Mouse (Mus musculus) hindbrain, embryonic 11.5 days (tissue): ENCODE results near the gene Pigx. TPM values are rescaled to one million over a fixed set of nuclear protein-coding genes. Genes with fewer than 3 reads are reported as not detected.
A peak's percentile ranks its signal among the peaks of the same experiment; 100 is the strongest.
"Not testable (repeated sequence)": the region's sequence is repeated elsewhere in the genome, so short reads cannot be mapped to it uniquely, and the experiment has no call there.

ENCODE experiments used
- ATAC-seq: fragments of 200-750 bp; cut with Nextera tagmentation; 2 replicates; pipeline ENCODE4 v1.8.0; 2017; ENCODE audit warnings: mild to moderate bottlenecking, moderate TSS enrichment, moderate library complexity; ENCODE audit not compliant: low FRiP score
- DNase-seq: peaks from one replicate; pipeline ENCODE4 v3.0.0-alpha.2; 2015; ENCODE audit warnings: low spot score
- H3K27ac ChIP-seq: fragments of 300-500 bp; sonication (generic); 2 replicates; pipeline ENCODE4 v1.5.1; 2014; ENCODE audit warnings: mild to moderate bottlenecking, low read depth, low read length
- H3K27me3 ChIP-seq: fragments of 300-500 bp; sonication (generic); 2 replicates; pipeline ENCODE4 v1.6.1; 2014; ENCODE audit warnings: mild to moderate bottlenecking, low read length, moderate library complexity, mixed read lengths; ENCODE audit not compliant: control insufficient read depth, insufficient read depth
- H3K36me3 ChIP-seq: fragments of 300-500 bp; sonication (generic); 2 replicates; pipeline ENCODE4 v1.6.1; 2014; ENCODE audit warnings: mild to moderate bottlenecking, low read length, moderate library complexity, mixed read lengths; ENCODE audit not compliant: control insufficient read depth, insufficient read depth
- H3K4me1 ChIP-seq: fragments of 300-500 bp; sonication (generic); replicated peaks from 2 replicates; pipeline ENCODE4 v1.6.1; 2014; ENCODE audit warnings: low read length, mixed read lengths; ENCODE audit not compliant: control insufficient read depth, insufficient read depth
- H3K4me2 ChIP-seq: fragments of 300-500 bp; sonication (generic); replicated peaks from 2 replicates; pipeline ENCODE4 v1.6.1; 2014; ENCODE audit warnings: mild to moderate bottlenecking, low read depth, low read length
- H3K4me3 ChIP-seq: fragments of 300-500 bp; sonication (generic); 2 replicates; pipeline ENCODE4 v1.5.1; 2014; ENCODE audit warnings: low read depth, low read length
- H3K9ac ChIP-seq: fragments of 300-500 bp; sonication (generic); 2 replicates; pipeline ENCODE4 v1.6.1; 2014; ENCODE audit warnings: low read depth, low read length
- H3K9me3 ChIP-seq: fragments of 300-500 bp; sonication (generic); 2 replicates; pipeline ENCODE4 v1.6.1; 2016; ENCODE audit warnings: low read length; ENCODE audit not compliant: control insufficient read depth
- WGBS: fragments of 180-500 bp; shearing (Covaris S2); extraction: QIAGEN DNeasy Blood & Tissue Kit; methylation state at CpG from one replicate; pipeline ENCODE4 v1.1.7; 2014; 5-methylcytosine and 5-hydroxymethylcytosine counted together
- polyA plus RNA-seq: library from polyadenylated mRNA; unstranded; fragments of >200 nt; fragmentation: Nextera tagmentation; extraction: Ambion mirVana; gene quantifications from 2 replicates; pipeline ENCODE4 v1.2.1, GENCODE M21; 2014

The Pigx gene
- polyA plus RNA-seq, 1 experiment from 2014 or later = 150 TPM

DNA sequence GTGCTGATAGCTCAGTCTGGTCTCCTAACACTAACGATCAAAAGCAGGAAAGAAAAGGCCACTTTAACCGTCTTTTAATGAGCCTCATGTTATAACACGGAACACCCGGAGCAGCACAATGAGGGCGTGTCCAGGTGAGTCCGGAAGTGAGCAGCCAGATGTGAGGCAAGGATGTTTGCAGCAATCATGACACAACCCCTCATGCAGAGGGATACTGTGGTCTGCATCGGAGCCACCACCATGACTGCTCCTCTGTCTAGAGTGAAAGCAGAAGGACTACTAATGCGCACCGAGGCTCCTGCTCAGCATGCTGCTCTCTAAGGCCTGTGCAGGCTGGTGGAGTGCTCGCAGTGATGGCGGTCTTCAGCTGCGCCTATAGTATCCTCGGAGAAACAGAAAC is 2.8 kb upstream of the Pigx start:
- DNase-seq (no peak), ATAC-seq (no peak)
- H3K4me3 ChIP-seq = no peak overlapping the region
- H3K4me2 ChIP-seq = no peak overlapping the region
- 92% methylated on average over 13 of the region's 13 CpGs for WGBS
- H3K9ac ChIP-seq = no peak overlapping the region
- H3K27me3 ChIP-seq = no peaks in the 10 kb centered on the region
- H3K9me3 ChIP-seq = no peaks in the 10 kb centered on the region
- H3K27ac ChIP-seq = no peak overlapping the region
- H3K36me3 ChIP-seq = no peaks in the 10 kb centered on the region
- no peaks in the 10 kb centered on the region for H3K4me1 ChIP-seq

DNA sequence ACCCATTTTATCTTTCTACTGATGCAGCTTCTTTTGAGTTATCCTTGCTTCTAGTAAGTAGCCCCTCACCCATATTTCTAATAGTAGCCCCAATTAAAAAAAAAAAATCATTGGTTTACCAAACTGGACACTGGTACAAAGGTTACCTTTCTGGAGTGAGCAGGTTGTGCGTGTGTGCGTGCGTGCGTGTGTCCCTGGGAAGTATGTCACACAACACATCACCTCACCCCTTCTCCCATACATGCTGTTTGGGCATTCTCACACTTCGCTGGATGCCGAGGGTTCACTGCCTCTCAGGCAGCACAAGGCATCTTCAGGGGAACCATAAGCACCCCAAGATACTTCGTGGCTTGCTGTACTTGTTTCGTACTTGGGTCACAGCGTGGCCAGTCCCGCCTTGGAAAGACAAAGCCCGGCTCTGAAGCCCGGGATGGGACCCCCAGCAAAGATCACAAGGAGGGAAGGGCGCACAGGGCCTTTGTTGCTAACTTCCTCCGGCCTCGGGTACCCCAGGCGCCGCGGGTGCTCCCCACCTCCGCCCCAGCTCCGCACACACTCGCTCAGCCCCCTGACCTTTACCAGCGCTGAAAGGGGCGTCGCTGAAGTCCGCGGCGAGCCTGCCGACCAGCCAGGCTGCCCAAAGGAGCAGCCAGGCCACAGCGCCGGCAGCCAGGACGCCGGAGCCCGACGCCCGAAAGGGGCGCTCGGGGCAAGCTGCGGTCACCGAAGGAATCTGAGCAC is 473 bp downstream of the Pigx start:
- 0% methylated on average over 39 of the region's 39 CpGs for WGBS
- Histone ChIP-seq H3K9me3 (no peaks in the 10 kb centered on the region), H3K36me3 (peaks cover 6% of the 10 kb centered on the region; the same call in 1 of the 2 replicates), H3K27me3 (no peaks in the 10 kb centered on the region), H3K4me2 (peak overlapping the region; percentile 71), H3K27ac (peak overlapping the region; percentile 63), H3K4me1 (no peaks in the 10 kb centered on the region), H3K4me3 (peak overlapping the region; percentile 97), H3K9ac (peak overlapping the region; percentile 94)
- peak; percentile 89 for ATAC-seq
- no peak for DNase-seq

DNA sequence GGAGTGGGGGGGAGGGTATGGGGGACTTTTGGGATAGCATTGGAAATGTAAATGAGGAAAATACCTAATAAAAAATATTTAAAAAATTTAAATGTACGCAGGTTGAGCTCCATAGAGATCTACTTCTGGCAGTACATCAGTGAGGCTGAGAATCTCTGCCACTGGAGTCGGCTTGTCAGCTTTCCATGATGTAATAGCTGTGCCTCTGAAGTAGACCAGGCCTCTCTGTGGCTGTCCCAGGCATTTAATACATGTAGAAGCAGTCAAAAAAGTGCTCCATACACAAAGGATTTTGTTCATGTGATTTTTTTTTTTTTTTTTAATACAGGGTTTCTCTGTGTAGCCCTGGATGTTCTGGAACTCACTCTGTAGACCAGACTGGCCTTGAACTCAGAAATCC is 1.8 kb downstream of the Pigx start:
- H3K36me3 ChIP-seq, H3K27ac ChIP-seq, H3K4me2 ChIP-seq, H3K9ac ChIP-seq, H3K27me3 ChIP-seq, H3K4me1 ChIP-seq, DNase-seq, ATAC-seq, H3K4me3 ChIP-seq, H3K9me3 ChIP-seq: not testable (repeated sequence)
- WGBS = 96% methylated on average over 2 of the region's 2 CpGs

DNA sequence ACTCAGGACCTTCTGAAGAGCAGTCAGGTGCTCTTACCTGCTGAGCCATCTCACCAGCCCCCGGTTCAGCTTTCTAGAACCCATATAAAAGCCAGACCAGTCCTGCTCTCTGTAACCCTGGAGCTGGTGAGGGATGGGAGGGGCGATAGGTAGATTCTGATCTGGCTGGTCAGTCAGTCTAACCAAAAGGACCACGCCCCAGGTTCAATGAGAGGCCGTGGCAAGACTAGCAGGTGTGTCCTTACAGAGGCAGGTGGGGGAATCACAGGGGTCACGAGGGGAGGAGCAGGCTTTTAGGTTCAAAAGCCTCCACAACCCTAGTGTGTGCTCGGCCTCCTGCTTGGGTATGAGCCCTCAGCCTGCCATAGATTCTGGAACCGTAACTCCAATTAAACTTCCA is 8.1 kb downstream of the Pigx start:
- H3K4me1 ChIP-seq = no peaks in the 10 kb centered on the region
- ATAC-seq (no peak), DNase-seq (no peak)
- H3K27ac ChIP-seq = no peak overlapping the region
- WGBS = 93% methylated on average over 7 of the region's 7 CpGs
- H3K9me3 ChIP-seq = no peaks in the 10 kb centered on the region
- peaks cover 13% of the 10 kb centered on the region; the same call in 1 of the 2 replicates for H3K36me3 ChIP-seq
- H3K4me2 ChIP-seq = no peak overlapping the region
- H3K4me3 ChIP-seq = no peak overlapping the region
- H3K9ac ChIP-seq = no peak overlapping the region
- no peaks in the 10 kb centered on the region for H3K27me3 ChIP-seq

DNA sequence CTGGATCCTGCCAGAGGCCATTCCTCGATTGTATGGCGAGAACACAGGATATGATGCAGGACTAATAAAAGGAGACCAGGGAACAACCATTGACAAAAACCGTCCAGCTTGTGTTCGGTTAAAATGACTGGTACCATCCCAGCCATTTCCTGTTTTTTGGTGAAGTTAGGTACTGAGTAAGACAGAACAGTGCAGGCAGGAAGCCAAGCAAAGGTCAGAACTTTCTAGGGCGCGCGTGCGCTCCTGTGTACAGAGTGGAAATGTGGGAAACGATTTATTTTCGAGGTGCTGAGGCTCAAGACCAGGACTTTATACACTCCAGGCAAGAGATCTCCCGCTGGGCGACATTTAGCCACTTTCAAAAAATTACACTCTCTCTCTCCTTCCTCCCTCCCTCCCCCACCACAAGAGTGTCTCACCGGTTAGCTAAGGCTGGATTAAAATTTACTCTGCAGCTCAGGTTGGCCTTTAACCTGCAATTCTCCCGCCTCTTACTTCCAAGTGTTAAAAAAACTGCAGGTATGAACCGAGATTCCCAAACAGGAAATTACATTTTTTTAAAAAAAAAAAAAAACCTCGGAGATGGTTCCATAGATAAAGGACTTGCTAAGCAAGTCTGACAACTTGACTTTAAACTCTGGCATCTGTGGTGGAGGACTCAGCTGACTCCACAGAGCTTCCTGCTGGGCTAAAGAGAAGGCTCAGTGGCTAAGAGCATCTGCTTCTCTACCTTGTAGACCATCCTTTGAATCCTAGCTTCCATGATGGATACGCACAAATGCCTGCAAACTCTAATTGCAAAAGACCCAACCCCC is 11.7 kb downstream of the Pigx start:
- Histone ChIP-seq H3K27ac (no peak overlapping the region), H3K27me3 (no peaks in the 10 kb centered on the region), H3K36me3 (0 out of 2 replicates have a peak, but pooled peaks cover 9% of the 10 kb centered on the region), H3K9ac (no peak overlapping the region), H3K9me3 (no peaks in the 10 kb centered on the region), H3K4me1 (no peaks in the 10 kb centered on the region), H3K4me2 (no peak overlapping the region), H3K4me3 (no peak overlapping the region)
- DNase-seq (no peak), ATAC-seq (no peak)
- 84% methylated on average over 17 of the region's 17 CpGs for WGBS

DNA sequence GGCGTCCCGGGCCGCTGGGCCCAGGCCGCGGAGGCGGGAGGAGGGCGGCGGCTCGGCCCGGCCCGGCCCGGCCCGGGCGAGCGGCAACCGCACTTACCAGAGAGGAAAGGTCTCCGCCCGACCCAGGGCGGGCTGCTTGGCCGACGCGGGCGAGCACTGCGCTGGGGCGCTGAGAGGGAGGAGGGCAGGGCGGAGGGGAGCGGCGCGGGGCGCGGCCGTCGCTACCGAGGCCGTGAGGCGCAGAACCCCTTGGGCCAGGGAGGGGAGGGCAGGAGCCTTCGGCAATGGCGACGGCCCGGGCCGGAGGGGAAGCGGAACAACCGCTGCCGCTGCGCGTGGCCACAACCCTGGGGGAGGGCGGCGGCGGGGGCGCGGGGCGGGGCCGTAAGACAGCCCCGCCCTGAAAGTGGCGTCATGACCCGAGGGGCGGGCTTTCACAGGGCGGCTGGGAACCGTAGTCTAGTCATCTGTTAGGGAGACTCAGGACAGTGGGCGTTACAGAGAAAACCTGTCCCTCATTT is 20.5 kb downstream of the Pigx start, which contains the start of gene Pak2:
Gene Pak2 (minus strand): TSS at position 352 of the 521 bp plus-strand sequence.
- 0 out of 2 replicates have a peak, but pooled peaks cover 2% of the 10 kb centered on the region for H3K36me3 ChIP-seq
- ATAC-seq (peak; percentile 96), DNase-seq (peak; percentile 94)
- H3K4me2 ChIP-seq = peak within 1 kb of the TSS; percentile 64
- H3K27ac ChIP-seq = peak within 1 kb of the TSS; percentile 97
- no peaks in the 10 kb centered on the region for H3K27me3 ChIP-seq
- 0 out of 2 replicates have a peak, but pooled peaks cover 2% of the 10 kb centered on the region for H3K4me1 ChIP-seq
- H3K9ac ChIP-seq = peak within 1 kb of the TSS; percentile 99
- WGBS = 2% methylated on average over 31 of the region's 60 CpGs
- H3K4me3 ChIP-seq = peak within 1 kb of the TSS; percentile 93
- no peaks in the 10 kb centered on the region for H3K9me3 ChIP-seq

DNA sequence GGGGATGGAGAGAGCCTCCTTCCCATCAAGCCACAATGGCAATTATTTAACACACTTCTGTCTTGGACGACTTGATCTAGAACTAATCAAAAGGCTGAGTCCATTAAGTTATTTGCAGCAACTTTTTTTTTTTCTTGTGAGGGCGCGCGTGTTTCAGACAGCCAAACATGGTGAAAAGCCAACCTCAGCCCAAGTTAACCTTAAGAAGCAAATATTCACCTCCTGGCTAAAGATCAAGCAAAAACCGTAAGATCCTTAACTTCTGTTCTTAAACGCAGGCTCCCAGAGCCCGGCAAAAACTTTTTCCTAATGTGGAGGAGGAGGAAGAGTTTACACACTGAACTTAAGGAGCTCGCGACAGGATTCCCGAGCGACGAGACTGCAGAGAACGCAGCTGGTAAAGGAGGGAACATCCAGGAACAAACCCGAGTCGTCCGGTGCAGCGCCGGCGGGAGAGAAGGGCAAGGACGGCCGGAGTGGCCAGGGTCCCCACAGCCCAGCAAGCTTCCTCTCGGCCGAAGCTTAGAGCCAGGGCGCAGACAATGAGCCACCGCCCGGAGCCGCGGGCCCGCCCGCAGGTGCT is 21.0 kb downstream of the Pigx start:
- H3K9ac ChIP-seq = peak overlapping the region; percentile 99
- ATAC-seq (no peak), DNase-seq (no peak)
- H3K36me3 ChIP-seq = 0 out of 2 replicates have a peak, but pooled peaks cover under 1% of the 10 kb centered on the region
- H3K4me3 ChIP-seq = peak overlapping the region; percentile 93
- 0 out of 2 replicates have a peak, but pooled peaks cover 2% of the 10 kb centered on the region for H3K4me1 ChIP-seq
- H3K9me3 ChIP-seq = no peaks in the 10 kb centered on the region
- peak overlapping the region; percentile 64 for H3K4me2 ChIP-seq
- WGBS = under 1% methylated on average over 30 of the region's 30 CpGs
- H3K27me3 ChIP-seq = no peaks in the 10 kb centered on the region
- peak overlapping the region; percentile 97 for H3K27ac ChIP-seq

DNA sequence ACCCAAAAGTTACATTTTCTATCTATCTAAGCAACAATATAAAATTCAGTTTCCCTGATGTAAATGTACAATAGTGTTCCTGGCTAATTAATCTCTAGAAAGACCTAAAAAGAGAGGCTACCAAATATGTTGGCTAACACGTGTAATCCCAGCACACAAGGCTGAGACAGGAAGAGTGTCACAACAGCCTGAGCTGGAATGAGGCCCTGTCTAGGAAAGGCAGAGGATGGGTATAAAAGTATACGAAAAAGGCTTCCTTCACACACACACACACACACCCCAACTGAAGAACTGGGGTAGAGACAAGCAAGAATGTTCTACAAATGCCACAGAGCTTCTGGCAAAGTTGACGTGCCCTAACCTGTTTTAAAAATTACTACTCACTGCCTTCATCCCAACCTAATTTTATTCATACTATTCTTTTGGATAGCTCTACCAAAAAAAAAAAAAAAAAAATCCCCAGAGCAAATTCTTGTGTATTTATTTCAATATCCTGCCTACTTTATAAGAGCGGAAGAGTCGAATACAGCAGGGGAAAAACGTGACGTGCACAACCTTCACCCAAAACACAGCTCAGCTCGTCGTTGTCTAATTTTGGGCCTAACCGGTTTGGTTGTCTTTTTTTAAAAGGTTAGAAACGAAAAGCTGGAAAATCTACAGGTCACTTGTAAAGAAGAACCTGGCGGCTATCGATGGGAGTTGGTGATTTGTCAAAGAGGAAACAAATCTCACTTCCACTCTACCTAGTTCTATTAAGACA is 21.7 kb downstream of the Pigx start:
- peak overlapping the region; percentile 64 for H3K4me2 ChIP-seq
- 16% methylated on average over 13 of the region's 13 CpGs for WGBS
- no peaks in the 10 kb centered on the region for H3K36me3 ChIP-seq
- peak overlapping the region; percentile 93 for H3K4me3 ChIP-seq
- H3K4me1 ChIP-seq = 0 out of 2 replicates have a peak, but pooled peaks cover 2% of the 10 kb centered on the region
- peak overlapping the region; percentile 99 for H3K9ac ChIP-seq
- DNase-seq = peak; percentile 32
- no peaks in the 10 kb centered on the region for H3K27me3 ChIP-seq
- ATAC-seq = no peak
- no peaks in the 10 kb centered on the region for H3K9me3 ChIP-seq
- no peak overlapping the region for H3K27ac ChIP-seq
